Mouse (Mus musculus): Measurements from ENCODE around the gene Akt3.

Gene Akt3

GRCm38 (mm10) chr1:176982671-176983070 lies 275.3 kb downstream of the Akt3 start:
- DNase-seq (ENCODE audit: low spot score in 2 of 2) = no peak

DNA sequence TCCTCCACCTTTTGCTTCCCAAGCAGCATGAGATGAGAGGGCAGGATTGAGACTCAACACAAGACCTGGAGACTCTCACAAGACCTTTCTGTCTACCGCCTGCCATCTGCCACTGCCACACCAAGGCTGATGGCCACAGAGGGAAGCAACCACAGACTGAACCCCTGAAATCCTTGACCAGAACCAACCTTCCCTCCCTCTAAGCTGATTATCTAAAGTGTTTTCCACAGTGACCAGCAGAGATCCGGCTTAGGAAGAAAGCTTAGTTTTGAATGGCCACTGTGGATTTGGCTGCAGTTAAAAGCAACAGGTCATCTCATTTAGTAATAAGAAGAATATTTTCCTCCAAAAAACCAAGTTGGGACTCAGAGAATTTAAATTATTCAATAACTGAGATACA lies 276.5 kb downstream of the Akt3 start:
- no peak for DNase-seq (ENCODE audit: low spot score in 2 of 2)

- DNase-seq (ENCODE audit: low spot score in 2 of 2) = peak in 1 of 2 experiments; percentile 21
Measured at GRCm38 (mm10) chr1:176980801-176981400, 277.1 kb downstream of the Akt3 start.

DNA sequence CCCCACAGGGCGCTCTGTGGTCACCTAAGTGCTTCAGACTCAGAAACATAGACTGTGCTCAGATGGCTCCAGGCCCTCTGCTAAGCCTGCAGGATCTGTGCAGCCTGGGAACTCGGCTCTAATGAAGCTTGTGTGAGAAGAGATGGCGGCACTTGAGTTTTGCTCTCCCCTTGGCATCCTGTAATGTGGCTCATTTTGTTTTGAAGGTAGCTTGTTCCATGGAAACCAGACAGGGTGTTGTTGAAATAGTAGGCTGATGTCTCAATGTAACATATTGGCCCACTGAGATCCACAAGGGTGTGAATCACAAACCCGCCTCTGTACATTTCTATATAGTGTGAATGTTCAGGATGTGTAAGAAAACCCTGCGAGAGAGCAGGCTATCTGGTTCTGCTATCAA lies 277.9 kb downstream of the Akt3 start:
- DNase-seq (ENCODE audit: low spot score in 2 of 2) = no peak

DNA sequence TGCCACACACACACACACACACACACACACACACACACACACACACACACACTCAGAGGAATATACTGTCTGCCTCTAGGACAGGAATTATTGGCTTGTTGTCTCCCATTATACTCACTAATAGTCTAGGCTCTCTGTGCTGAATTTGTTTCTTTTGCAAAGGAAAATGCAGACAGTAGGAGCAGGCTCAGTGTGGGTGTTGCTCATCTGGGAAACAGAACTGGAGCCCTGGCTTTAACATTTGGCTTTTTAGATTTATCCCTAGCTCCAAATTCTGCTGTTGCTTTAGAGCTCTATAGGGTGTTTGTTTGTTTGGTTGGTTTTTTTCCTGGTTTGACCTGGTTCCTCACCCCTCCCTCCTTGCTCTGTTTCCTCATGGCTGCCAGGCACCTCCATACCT lies 278.8 kb downstream of the Akt3 start:
- no peak for DNase-seq (ENCODE audit: low spot score in 2 of 2)

DNA sequence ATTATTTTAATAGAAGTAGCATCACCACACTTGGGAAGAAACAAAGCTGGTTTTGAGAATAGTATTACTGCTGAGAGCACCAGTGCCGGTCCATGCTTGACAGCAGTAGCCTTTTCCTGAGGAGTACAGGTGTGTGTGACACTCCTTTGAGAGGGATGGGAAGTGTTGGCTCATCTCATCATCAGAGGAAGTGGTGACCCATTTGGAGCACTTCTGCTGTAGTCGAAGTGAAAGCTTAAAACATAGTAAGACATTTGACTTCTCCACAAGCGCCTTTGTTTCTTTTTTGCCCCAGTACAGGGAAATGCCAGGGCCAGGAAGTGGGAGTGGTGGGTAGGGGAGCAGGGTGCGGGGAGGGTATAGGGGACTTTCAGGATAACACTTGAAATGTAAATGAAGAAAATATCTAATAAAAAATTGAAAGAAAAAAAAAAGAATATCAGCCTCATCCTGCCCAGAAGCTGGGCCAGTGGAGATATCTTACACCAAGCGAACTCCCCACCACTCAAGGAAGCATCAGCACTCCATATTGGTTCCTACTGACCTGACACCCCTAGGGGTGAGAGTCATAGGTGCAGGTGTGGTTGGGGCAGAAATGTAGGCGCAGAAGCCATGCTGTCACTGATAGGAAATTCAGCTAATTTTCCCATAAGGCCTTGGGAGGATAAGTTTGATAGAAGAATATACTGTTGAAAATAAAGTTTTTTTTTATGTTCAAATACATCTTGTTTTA lies 284.5 kb downstream of the Akt3 start:
- DNase-seq (ENCODE audit: low spot score in 2 of 2) = no peak

- no peak for DNase-seq (ENCODE audit: low spot score in 2 of 2)
Measured at GRCm38 (mm10) chr1:176971479-176971797, 286.6 kb downstream of the Akt3 start.

- DNase-seq (ENCODE audit: low spot score in 2 of 2) = no peak
Measured at GRCm38 (mm10) chr1:176970635-176971478, 287.1 kb downstream of the Akt3 start.
